Mouse (Mus musculus): ENCODE results near the gene Myo15b. TPM values are rescaled to one million over a fixed set of nuclear protein-coding genes. Genes with fewer than 3 reads are reported as not detected.

The Myo15b gene
- polyA plus RNA-seq, 1 experiment from 2014 or later = 1.5 TPM

DNA sequence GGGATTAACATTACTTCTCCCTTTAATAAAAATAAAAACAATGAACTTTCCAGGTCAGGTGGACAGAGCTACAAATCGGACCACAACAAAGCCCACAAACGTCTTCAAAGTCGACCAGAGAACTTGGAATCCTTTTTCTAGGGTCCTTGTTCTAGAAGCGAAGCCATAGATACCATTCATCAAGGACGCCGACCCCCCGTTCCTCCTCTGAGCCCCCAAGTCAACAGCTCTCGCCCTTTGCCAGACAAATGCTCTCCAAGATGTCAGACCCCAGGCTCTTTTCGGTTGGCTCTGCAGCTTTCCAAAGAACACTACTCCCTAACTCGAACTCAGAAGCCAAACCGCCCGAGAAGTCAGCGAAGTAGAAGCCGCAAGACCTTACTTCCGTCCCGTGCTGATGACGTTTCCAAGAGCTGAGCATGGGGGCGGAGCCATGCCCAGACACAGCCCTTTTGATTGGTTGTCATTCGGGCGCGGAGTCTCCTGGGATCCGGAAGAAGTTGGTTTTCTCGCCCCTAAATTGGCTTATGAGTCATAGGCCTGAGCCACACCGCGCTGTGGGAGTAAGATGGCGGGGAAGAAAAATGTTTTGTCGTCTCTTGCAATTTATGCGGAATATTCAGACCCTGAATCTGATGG lies 75.0 kb downstream of the Myo15b start, which contains the start of the genes Sap30bp and Recql5:
Sap30bp (plus strand) TSS at position 175 of the 639 bp plus-strand sequence.
Recql5 (minus strand) TSS at position 370 of the 639 bp plus-strand sequence.
- peaks cover 19% of the 10 kb centered on the region for H3K4me1 ChIP-seq (ENCODE audit: control insufficient read depth, low read depth, low read length)
- H3K9ac ChIP-seq (ENCODE audit: low read depth, low read length) = peak within 1 kb of the TSS; percentile 73
- no peaks in the 10 kb centered on the region for H3K9me3 ChIP-seq (replicated peaks; ENCODE audit: control insufficient read depth, low read length)
- no peak within 1 kb of the TSS for H3K27ac ChIP-seq (ENCODE audit: low read length)
- H3K4me2 ChIP-seq (ENCODE audit: low read depth, low read length) = peak within 1 kb of the TSS; percentile 88
- ATAC-seq (ENCODE audit: low read depth) = peak; percentile 99
- under 1% methylated on average over 28 of the region's 28 CpGs for WGBS (ENCODE audit: insufficient replicate concordance)
- peaks cover 5% of the 10 kb centered on the region; the same call in 1 of the 2 replicates for H3K36me3 ChIP-seq (ENCODE audit: control insufficient read depth, insufficient read depth)
- no peaks in the 10 kb centered on the region for H3K27me3 ChIP-seq (ENCODE audit: control insufficient read depth, insufficient read depth, low read depth, low read length)
- peak within 1 kb of the TSS; percentile 78 for H3K4me3 ChIP-seq (ENCODE audit: low read depth, low read length)

DNA sequence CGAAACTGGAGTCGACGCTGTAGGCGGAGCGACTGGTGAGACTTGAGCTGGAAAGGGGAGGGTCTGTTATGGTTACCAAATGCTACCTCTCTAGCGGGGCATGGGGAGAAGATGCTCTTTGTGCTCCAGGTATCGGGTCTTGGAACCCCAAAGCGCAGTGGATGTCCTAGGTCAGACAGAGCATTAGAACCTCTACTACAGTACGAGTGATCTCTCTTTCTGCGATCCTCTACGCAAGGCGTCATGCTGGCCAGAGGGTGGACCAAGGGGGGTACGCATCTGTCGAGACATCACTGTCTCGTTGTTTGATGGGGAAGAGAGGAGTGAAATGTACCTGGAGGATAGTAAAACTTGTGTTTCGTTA lies 75.5 kb downstream of the Myo15b start:
- Histone ChIP-seq H3K4me3 (ENCODE audit: low read depth, low read length) (peak overlapping the region; percentile 78), H3K9ac (ENCODE audit: low read depth, low read length) (peak overlapping the region; percentile 73), H3K36me3 (ENCODE audit: control insufficient read depth, insufficient read depth) (peaks cover 6% of the 10 kb centered on the region), H3K27ac (ENCODE audit: low read length) (no peak overlapping the region), H3K9me3 (replicated peaks; ENCODE audit: control insufficient read depth, low read length) (no peaks in the 10 kb centered on the region), H3K27me3 (ENCODE audit: control insufficient read depth, insufficient read depth, low read depth, low read length) (no peaks in the 10 kb centered on the region), H3K4me2 (ENCODE audit: low read depth, low read length) (peak overlapping the region; percentile 88), H3K4me1 (ENCODE audit: control insufficient read depth, low read depth, low read length) (peaks cover 19% of the 10 kb centered on the region)
- under 1% methylated on average over 16 of the region's 16 CpGs for WGBS (ENCODE audit: insufficient replicate concordance)
- ATAC-seq (ENCODE audit: low read depth) = peak; percentile 19

DNA sequence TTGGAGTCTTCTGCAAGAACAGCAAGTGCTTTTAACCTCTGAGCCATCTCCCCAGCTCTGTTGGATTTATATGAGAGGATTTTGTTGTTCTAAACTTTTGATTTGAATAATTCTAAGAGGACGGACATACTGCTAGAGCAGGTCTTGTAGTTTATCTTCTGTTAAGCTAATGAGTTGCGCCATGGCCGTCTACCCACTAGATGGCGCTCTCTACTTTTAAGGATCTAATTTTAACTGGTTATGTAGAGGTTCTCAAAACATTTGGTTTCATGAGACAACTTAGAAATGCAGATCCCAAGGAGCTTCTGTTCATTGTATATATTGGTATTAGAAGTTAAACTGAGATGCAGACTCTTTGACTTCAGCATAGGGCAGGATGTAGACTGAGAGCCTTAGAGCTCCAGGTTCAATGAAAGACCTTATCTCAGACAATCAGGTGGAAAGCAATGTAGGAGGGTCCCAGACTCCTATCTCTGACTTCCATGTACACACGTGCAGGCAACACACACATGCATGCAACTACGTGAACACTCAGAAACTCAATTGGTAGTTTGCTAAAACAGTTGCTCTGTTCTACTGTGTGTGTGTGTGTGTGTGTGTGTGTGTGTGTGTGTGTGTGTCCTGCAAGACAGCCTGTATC lies 81.6 kb downstream of the Myo15b start:
- Histone ChIP-seq H3K36me3 (ENCODE audit: control insufficient read depth, insufficient read depth) (peaks cover 13% of the 10 kb centered on the region), H3K9ac (ENCODE audit: low read depth, low read length) (no peak overlapping the region), H3K27me3 (ENCODE audit: control insufficient read depth, insufficient read depth, low read depth, low read length) (no peaks in the 10 kb centered on the region), H3K27ac (ENCODE audit: low read length) (no peak overlapping the region), H3K9me3 (replicated peaks; ENCODE audit: control insufficient read depth, low read length) (no peaks in the 10 kb centered on the region), H3K4me1 (ENCODE audit: control insufficient read depth, low read depth, low read length) (peaks cover 5% of the 10 kb centered on the region), H3K4me3 (ENCODE audit: low read depth, low read length) (no peak overlapping the region), H3K4me2 (ENCODE audit: low read depth, low read length) (no peak overlapping the region)
- WGBS (ENCODE audit: insufficient replicate concordance) = 18% methylated on average over 6 of the region's 6 CpGs
- no peak; the same call in 1 of the 2 replicates for ATAC-seq (ENCODE audit: low read depth)

DNA sequence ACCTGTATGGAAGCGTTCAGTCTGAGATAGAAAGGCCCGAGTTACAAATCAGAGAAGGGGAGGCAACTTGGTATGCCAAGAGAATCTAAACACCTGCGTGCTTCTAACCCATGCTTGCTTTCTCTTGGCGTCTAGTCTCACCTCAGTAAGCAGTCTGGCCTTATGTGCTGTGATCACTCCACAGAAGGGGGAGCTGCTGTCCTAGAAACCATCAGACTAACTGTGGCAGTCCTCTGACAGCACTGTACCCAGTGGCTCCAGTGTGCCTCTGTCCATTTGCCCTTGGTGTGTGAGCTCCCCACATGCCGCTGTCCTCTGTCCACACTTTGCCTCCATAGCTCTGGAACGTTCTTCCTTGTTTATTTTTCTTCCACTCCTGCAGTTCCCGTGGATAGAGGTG lies 83.8 kb downstream of the Myo15b start:
- no peak overlapping the region for H3K4me2 ChIP-seq (ENCODE audit: low read depth, low read length)
- 81% methylated on average over 7 of the region's 7 CpGs for WGBS (ENCODE audit: insufficient replicate concordance)
- H3K9ac ChIP-seq (ENCODE audit: low read depth, low read length) = no peak overlapping the region
- H3K27ac ChIP-seq (ENCODE audit: low read length) = no peak overlapping the region
- peaks cover 13% of the 10 kb centered on the region for H3K36me3 ChIP-seq (ENCODE audit: control insufficient read depth, insufficient read depth)
- peaks cover 3% of the 10 kb centered on the region for H3K4me1 ChIP-seq (ENCODE audit: control insufficient read depth, low read depth, low read length)
- ATAC-seq (ENCODE audit: low read depth) = no peak
- H3K4me3 ChIP-seq (ENCODE audit: low read depth, low read length) = no peak overlapping the region
- H3K27me3 ChIP-seq (ENCODE audit: control insufficient read depth, insufficient read depth, low read depth, low read length) = no peaks in the 10 kb centered on the region
- no peaks in the 10 kb centered on the region for H3K9me3 ChIP-seq (replicated peaks; ENCODE audit: control insufficient read depth, low read length)

Other genes starting within 250 kb of the Myo15b start
- 28.4 and 28.6 TPM in 2 replicates for gene Mif4gd, start 245.4 kb upstream of the Myo15b start, polyA plus RNA-seq (2015; fragmentation: Nextera tagmentation; extraction: Ambion mirVana)
- 8.7 and 8.8 TPM in 2 replicates for gene Slc25a19, start 230.1 kb upstream of the Myo15b start, polyA plus RNA-seq (2015; fragmentation: Nextera tagmentation; extraction: Ambion mirVana)
- 49.1 and 53.1 TPM in 2 replicates for gene Grb2, start 149.8 kb upstream of the Myo15b start, polyA plus RNA-seq (2015; fragmentation: Nextera tagmentation; extraction: Ambion mirVana)
- gene Tmem94, start 93.0 kb upstream of the Myo15b start, polyA plus RNA-seq (2015; fragmentation: Nextera tagmentation; extraction: Ambion mirVana) = 8.9 and 10.4 TPM in 2 replicates
- gene Caskin2, start 44.8 kb upstream of the Myo15b start, polyA plus RNA-seq (2015; fragmentation: Nextera tagmentation; extraction: Ambion mirVana) = 5.1 and 6.1 TPM in 2 replicates
- 10.2 and 12.4 TPM in 2 replicates for gene Tsen54, start 43.7 kb upstream of the Myo15b start, polyA plus RNA-seq (2015; fragmentation: Nextera tagmentation; extraction: Ambion mirVana)
- gene Llgl2, start 34.4 kb upstream of the Myo15b start, polyA plus RNA-seq (2015; fragmentation: Nextera tagmentation; extraction: Ambion mirVana) = 14.4 and 15.6 TPM in 2 replicates
- 29.5 and 30.1 TPM in 2 replicates for gene Smim5, start 41.6 kb downstream of the Myo15b start, polyA plus RNA-seq (2015; fragmentation: Nextera tagmentation; extraction: Ambion mirVana)
- gene Smim6, start 53.6 kb downstream of the Myo15b start, polyA plus RNA-seq (2015; fragmentation: Nextera tagmentation; extraction: Ambion mirVana) = 2.7 and 3.1 TPM in 2 replicates
- gene Sap30bp, start 74.9 kb downstream of the Myo15b start, polyA plus RNA-seq (2015; fragmentation: Nextera tagmentation; extraction: Ambion mirVana) = 13.6 and 16.2 TPM in 2 replicates
- gene Recql5, start 75.1 kb downstream of the Myo15b start, polyA plus RNA-seq (2015; fragmentation: Nextera tagmentation; extraction: Ambion mirVana) = 7.9 and 8.9 TPM in 2 replicates
- gene Itgb4, start 116.3 kb downstream of the Myo15b start, polyA plus RNA-seq (2015; fragmentation: Nextera tagmentation; extraction: Ambion mirVana) = 0.14 and 0.40 TPM in 2 replicates
- 180 and 192 TPM in 2 replicates for gene Galk1, start 154.3 kb downstream of the Myo15b start, polyA plus RNA-seq (2015; fragmentation: Nextera tagmentation; extraction: Ambion mirVana)
- 527 and 601 TPM in 2 replicates for gene H3f3b, start 169.6 kb downstream of the Myo15b start, polyA plus RNA-seq (2015; fragmentation: Nextera tagmentation; extraction: Ambion mirVana)
- 8.8 and 10.8 TPM in 2 replicates for gene Unk, start 171.9 kb downstream of the Myo15b start, polyA plus RNA-seq (2015; fragmentation: Nextera tagmentation; extraction: Ambion mirVana)
- gene Unc13d, start 219.6 kb downstream of the Myo15b start, polyA plus RNA-seq (2015; fragmentation: Nextera tagmentation; extraction: Ambion mirVana) = 17.8 and 20.4 TPM in 2 replicates
- 85.2 and 110 TPM in 2 replicates for gene Wbp2, start 228.6 kb downstream of the Myo15b start, polyA plus RNA-seq (2015; fragmentation: Nextera tagmentation; extraction: Ambion mirVana)